Mouse (Mus musculus) neural tube, embryonic 14.5 days (tissue): ENCODE data around the gene Olfr298. TPM values are rescaled to one million over a fixed set of nuclear protein-coding genes. Genes with fewer than 3 reads are reported as not detected.

ENCODE experiments used
- ATAC-seq: fragments of 200-750 bp; cut with Nextera tagmentation; 2 replicates; pipeline ENCODE4 v1.8.0; 2017; ENCODE audit warnings: low read depth, mild to moderate bottlenecking, moderate TSS enrichment, moderate library complexity
- H3K27ac ChIP-seq: fragments of 300-500 bp; sonication (generic); 2 replicates; pipeline ENCODE4 v1.5.1; 2014; ENCODE audit warnings: low read depth, mild to moderate bottlenecking, control low read depth, low read length, moderate library complexity, mixed read lengths
- H3K27me3 ChIP-seq: fragments of 300-500 bp; sonication (generic); 2 replicates; pipeline ENCODE4 v1.6.1; 2014; ENCODE audit warnings: low read length; ENCODE audit not compliant: control insufficient read depth, insufficient read depth
- H3K36me3 ChIP-seq: fragments of 300-500 bp; sonication (generic); 2 replicates; pipeline ENCODE4 v1.6.1; 2014; ENCODE audit warnings: low read length, mixed read lengths; ENCODE audit not compliant: control insufficient read depth, insufficient read depth
- H3K4me1 ChIP-seq: fragments of 300-500 bp; sonication (generic); 2 replicates; pipeline ENCODE4 v1.6.1; 2014; ENCODE audit warnings: low read length; ENCODE audit not compliant: control insufficient read depth, insufficient read depth
- H3K4me2 ChIP-seq: fragments of 300-500 bp; sonication (generic); 2 replicates; pipeline ENCODE4 v1.6.1; 2014; ENCODE audit warnings: mild to moderate bottlenecking, low read depth, low read length, control low read depth
- H3K4me3 ChIP-seq: fragments of 300-500 bp; sonication (generic); 2 replicates; pipeline ENCODE4 v1.5.1; 2014; ENCODE audit warnings: low read depth, low read length, control low read depth, mixed read lengths
- H3K9ac ChIP-seq: fragments of 300-500 bp; sonication (generic); replicated peaks from 2 replicates; pipeline ENCODE4 v1.6.1; 2014; ENCODE audit warnings: low read depth, mild to moderate bottlenecking, control low read depth, low read length, mixed read lengths
- H3K9me3 ChIP-seq: fragments of 300-500 bp; sonication (generic); 2 replicates; pipeline ENCODE4 v1.6.1; 2016; ENCODE audit warnings: low read length; ENCODE audit not compliant: control insufficient read depth
- WGBS: fragments of 180-500 bp; shearing (Covaris S2); extraction: QIAGEN DNeasy Blood & Tissue Kit; methylation state at CpG from one replicate; pipeline ENCODE4 v1.1.7; 2014; 5-methylcytosine and 5-hydroxymethylcytosine counted together
- polyA plus RNA-seq: library from polyadenylated mRNA; unstranded; fragments of >200 nt; fragmentation: Nextera tagmentation; extraction: Ambion mirVana; gene quantifications from 2 replicates; pipeline ENCODE4 v1.2.1, GENCODE M21; 2014

Olfr298 gene
- polyA plus RNA-seq: not detected in 2 replicates

DNA sequence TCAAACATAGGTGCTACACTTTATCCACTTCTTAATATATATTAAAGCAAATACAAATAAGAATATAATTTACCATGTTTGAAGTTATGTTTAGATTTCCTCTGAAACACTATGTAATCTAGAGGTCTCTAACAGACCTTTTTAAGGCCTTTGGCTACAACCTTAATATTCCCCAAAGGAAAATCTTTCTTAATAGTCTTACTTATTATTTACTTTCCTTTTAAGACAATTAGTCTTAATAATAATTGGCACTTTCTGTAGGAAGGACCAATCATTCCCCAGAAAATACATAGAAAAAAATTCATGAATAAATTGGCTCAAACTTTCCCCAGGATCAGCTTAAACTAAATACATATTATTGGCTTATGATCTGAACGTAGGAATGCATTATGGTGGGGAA lies at the start of gene Olfr298:
Olfr298 (minus strand) TSS at position 101 of the 400 bp plus-strand sequence.
- Histone ChIP-seq H3K9ac (no peak within 1 kb of the TSS), H3K4me1 (no peaks in the 10 kb centered on the region)
- 91% methylated on average over 1 of the region's 1 CpGs for WGBS

DNA sequence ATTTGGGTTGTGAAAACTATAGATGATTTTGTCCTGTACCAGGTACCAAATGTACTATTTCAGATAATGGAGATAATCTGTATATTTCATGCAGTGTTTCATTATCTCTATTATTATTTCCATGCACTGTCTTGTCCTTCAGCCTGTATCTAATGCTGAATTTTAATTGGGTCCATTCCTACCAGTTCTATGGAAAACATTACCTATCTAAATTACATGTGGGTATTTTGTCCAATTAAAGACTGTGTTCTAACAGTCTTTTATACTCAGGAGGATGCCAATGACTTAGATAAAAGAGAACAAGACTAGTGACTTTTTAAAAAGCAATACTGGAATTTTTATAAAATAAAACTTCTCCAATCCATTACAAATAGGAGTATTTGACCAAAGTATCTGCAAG lies 27.4 kb upstream of the Olfr298 start, which contains the start of gene Olfr297:
Olfr297 (plus strand) TSS at position 301 of the 400 bp plus-strand sequence.
- ATAC-seq: no peak
- no peaks in the 10 kb centered on the region for H3K9me3 ChIP-seq
- H3K27ac ChIP-seq: no peak within 1 kb of the TSS
- H3K4me1 ChIP-seq: no peaks in the 10 kb centered on the region
- H3K4me3 ChIP-seq: no peak within 1 kb of the TSS
- no peak within 1 kb of the TSS for H3K9ac ChIP-seq
- no peaks in the 10 kb centered on the region for H3K27me3 ChIP-seq
- no peak within 1 kb of the TSS for H3K4me2 ChIP-seq
- H3K36me3 ChIP-seq: no peaks in the 10 kb centered on the region

More for the DNA sequence above, at the start of gene Olfr298:
- no peaks in the 10 kb centered on the region for H3K9me3 ChIP-seq
- no peak for ATAC-seq
- H3K4me2 ChIP-seq: no peak within 1 kb of the TSS
- no peak within 1 kb of the TSS for H3K4me3 ChIP-seq
- H3K27ac ChIP-seq: no peak within 1 kb of the TSS
- H3K36me3 ChIP-seq: no peaks in the 10 kb centered on the region
- H3K27me3 ChIP-seq: no peaks in the 10 kb centered on the region

DNA sequence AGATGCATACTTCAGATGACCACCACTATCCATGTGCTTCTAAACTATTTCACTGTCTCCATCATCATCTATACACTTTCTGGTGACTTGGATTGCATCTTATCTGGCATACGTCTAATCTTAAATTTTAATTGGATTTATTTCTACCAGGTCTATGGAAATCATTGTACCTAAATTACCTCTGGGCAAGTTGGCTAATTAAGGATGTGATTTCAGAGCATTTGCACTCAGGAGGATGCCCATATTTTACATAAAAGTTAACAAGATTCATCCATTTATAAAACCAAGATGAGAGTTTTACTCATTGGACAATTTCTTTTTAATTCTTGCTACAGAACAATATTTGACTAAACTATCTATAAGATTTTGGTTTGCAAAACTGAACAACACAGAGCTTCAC lies 32.7 kb downstream of the Olfr298 start, which contains the start of gene Olfr299:
Olfr299 (plus strand) TSS at position 301 of the 400 bp plus-strand sequence.
- 86% methylated on average over 1 of the region's 1 CpGs for WGBS
- H3K36me3 ChIP-seq: no peaks in the 10 kb centered on the region
- H3K9me3 ChIP-seq: no peaks in the 10 kb centered on the region
- no peaks in the 10 kb centered on the region for H3K4me1 ChIP-seq
- ATAC-seq: no peak
- no peaks in the 10 kb centered on the region for H3K27me3 ChIP-seq
- no peak within 1 kb of the TSS for H3K9ac ChIP-seq
- H3K4me2 ChIP-seq: no peak within 1 kb of the TSS
- H3K4me3 ChIP-seq: no peak within 1 kb of the TSS
- H3K27ac ChIP-seq: no peak within 1 kb of the TSS

Other genes starting within 250 kb of the Olfr298 start
- gene Vmn2r76, start 246.2 kb downstream of the Olfr298 start, polyA plus RNA-seq: not detected in 2 replicates
- gene Olfr310, start 215.3 kb downstream of the Olfr298 start, polyA plus RNA-seq: not detected in 2 replicates
- gene Olfr309, start 178.8 kb downstream of the Olfr298 start, polyA plus RNA-seq: not detected in 2 replicates
- not detected in 2 replicates for gene Olfr308, start 166.9 kb downstream of the Olfr298 start, polyA plus RNA-seq
- not detected in 2 replicates for gene Olfr307, start 154.9 kb downstream of the Olfr298 start, polyA plus RNA-seq
- gene Olfr305, start 125.6 kb downstream of the Olfr298 start, polyA plus RNA-seq: not detected in 2 replicates
- gene Olfr304, start 105.8 kb downstream of the Olfr298 start, polyA plus RNA-seq: not detected in 2 replicates
- not detected in 2 replicates for gene Olfr303, start 94.7 kb downstream of the Olfr298 start, polyA plus RNA-seq
- gene Olfr301, start 88.6 kb downstream of the Olfr298 start, polyA plus RNA-seq: not detected in 2 replicates
- gene Olfr299, start 32.6 kb downstream of the Olfr298 start, polyA plus RNA-seq: not detected in 2 replicates
- gene Olfr297, start 27.5 kb upstream of the Olfr298 start, polyA plus RNA-seq: not detected in 2 replicates
- gene Olfr295, start 91.4 kb upstream of the Olfr298 start, polyA plus RNA-seq: not detected in 2 replicates
- not detected in 2 replicates for gene Olfr294, start 124.2 kb upstream of the Olfr298 start, polyA plus RNA-seq
- not detected in 2 replicates for gene Olfr293, start 156.6 kb upstream of the Olfr298 start, polyA plus RNA-seq
- gene Olfr292, start 195.8 kb upstream of the Olfr298 start, polyA plus RNA-seq: not detected in 2 replicates